Mouse (Mus musculus): ENCODE data around the gene Prickle1. TPM values are rescaled to one million over a fixed set of nuclear protein-coding genes. Genes with fewer than 3 reads are reported as not detected.

Prickle1 gene
- polyA plus RNA-seq, 1 experiment: 5.9 TPM

DNA sequence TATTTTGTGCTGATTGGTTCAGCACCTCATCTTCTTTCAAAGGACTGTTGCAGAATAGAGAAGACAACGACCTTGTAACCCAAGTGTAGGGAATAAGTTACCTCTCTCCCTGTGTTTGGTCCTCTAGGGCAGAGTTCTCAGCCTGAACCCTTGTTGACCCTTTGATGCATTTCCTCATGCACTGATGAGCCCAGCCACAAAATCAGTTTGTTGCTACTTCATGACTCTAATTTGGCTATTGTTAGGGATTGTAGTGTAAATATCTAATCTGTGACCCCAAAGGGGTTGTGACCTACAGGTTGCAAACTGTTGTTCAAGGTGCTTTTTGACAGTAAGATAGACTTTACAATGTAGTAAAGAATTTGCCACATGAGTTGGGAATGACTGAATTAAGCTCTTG is 142.4 kb downstream of the Prickle1 start:
- WGBS: 43% methylated on average over 1 of the region's 1 CpGs
- TF ChIP-seq CTCF (conservative IDR thresholded peaks at IDR 0.05; ENCODE audit: insufficient read depth, insufficient read length, low read depth, low read length) (no peak), POLR2A (IDR thresholded peaks at IDR 0.05; ENCODE audit: low read depth, low read length) (no peak)
- H3K4me3 ChIP-seq (ENCODE audit: insufficient read depth, low read depth, low read length): no peak overlapping the region
- no peaks in the 10 kb centered on the region for H3K27me3 ChIP-seq (replicated peaks; ENCODE audit: control insufficient read depth, insufficient read depth, low read length)
- H3K27ac ChIP-seq (ENCODE audit: insufficient read depth, low read depth, low read length): no peak overlapping the region
- H3K36me3 ChIP-seq (ENCODE audit: control insufficient read depth, insufficient read depth, low read length): no peaks in the 10 kb centered on the region
- DNase-seq: no peak
- no peaks in the 10 kb centered on the region; the same call in 1 of the 2 replicates for H3K4me1 ChIP-seq (ENCODE audit: control insufficient read depth, insufficient read depth, low read length)

Other genes with a start within 250 kb of the Prickle1 start
- 28.1 and 32.1 TPM in 2 replicates for gene Zcrb1, start 197.6 kb downstream of the Prickle1 start, polyA plus RNA-seq (2012; rRNA removed)
- 7.3 and 8.9 TPM in 2 replicates for gene Pphln1, start 197.5 kb downstream of the Prickle1 start, polyA plus RNA-seq (2012; rRNA removed)